Mouse (Mus musculus): ENCODE measurements around the gene Vill.

DNA sequence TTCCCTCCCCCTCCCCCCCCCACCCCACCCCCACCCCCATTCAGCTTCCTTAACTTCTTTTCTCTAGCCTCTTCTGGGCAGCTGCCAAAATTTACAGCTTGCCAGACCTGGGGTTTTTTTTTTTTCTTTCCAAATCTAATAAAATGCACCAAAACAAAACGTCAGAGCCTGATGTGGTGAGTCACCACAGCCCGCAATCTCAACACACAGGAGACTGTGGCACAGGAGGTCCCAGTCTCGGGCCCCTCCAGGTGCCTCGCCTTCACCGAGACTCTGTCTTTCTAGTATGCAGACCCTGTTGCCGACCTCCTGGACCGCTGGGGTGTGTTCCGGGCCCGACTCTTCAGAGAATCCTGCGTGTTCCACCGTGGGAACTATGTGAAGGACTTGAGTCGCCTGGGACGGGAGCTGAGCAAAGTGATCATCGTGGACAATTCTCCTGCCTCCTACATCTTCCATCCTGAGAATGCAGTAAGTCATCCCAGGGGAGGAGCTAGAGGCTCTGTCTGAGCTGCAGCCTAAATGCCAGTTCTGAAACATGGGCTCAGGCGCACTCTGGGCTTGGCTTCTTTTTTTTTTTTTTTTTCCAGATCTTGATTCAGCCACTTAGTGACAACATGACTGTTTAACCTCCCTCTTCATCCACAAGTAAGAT lies 15.4 kb upstream of the Vill start:
- TF ChIP-seq POLR2A (IDR thresholded peaks at IDR 0.05; ENCODE audit: control insufficient read depth, extremely low read depth, insufficient read depth, low read length, poor library complexity) (no peak), CTCF (IDR thresholded peaks at IDR 0.05; ENCODE audit: borderline replicate concordance, control insufficient read depth, extremely low read depth, insufficient read depth, low read length, poor library complexity) (no peak)

Data from thymus, adult 2 months (tissue).